Mouse (Mus musculus): Measurements from ENCODE around the gene Inf2. TPM values are rescaled to one million over a fixed set of nuclear protein-coding genes. Genes with fewer than 3 reads are reported as not detected.

Gene Inf2
- total RNA-seq, 1 experiment from 2014 or later: 7.0 TPM

GRCm38 (mm10) chr12:112620354-112621061 lies 31.9 kb downstream of the Inf2 start:
- ATAC-seq (replicated peaks; ENCODE audit: low read depth, poor library complexity, severe bottlenecking): no peak

GRCm38 (mm10) chr12:112621900-112622299 lies 33.3 kb downstream of the Inf2 start:
- no peak for ATAC-seq (replicated peaks; ENCODE audit: low read depth, poor library complexity, severe bottlenecking)

- peak; percentile 46 for ATAC-seq (replicated peaks; ENCODE audit: low read depth, poor library complexity, severe bottlenecking)
Observed at GRCm38 (mm10) chr12:112623742-112624141, 35.2 kb downstream of the Inf2 start.

GRCm38 (mm10) chr12:112625700-112626099 lies 37.1 kb downstream of the Inf2 start:
- ATAC-seq (replicated peaks; ENCODE audit: low read depth, poor library complexity, severe bottlenecking): no peak

- no peak for ATAC-seq (replicated peaks; ENCODE audit: low read depth, poor library complexity, severe bottlenecking)
Observed at GRCm38 (mm10) chr12:112626455-112626854, 37.9 kb downstream of the Inf2 start.

GRCm38 (mm10) chr12:112627097-112627881 lies 38.7 kb downstream of the Inf2 start:
- ATAC-seq (replicated peaks; ENCODE audit: low read depth, poor library complexity, severe bottlenecking): no peak

- ATAC-seq (replicated peaks; ENCODE audit: low read depth, poor library complexity, severe bottlenecking): no peak
Observed at GRCm38 (mm10) chr12:112628197-112628596, 39.6 kb downstream of the Inf2 start.

- peak; percentile 73 for ATAC-seq (replicated peaks; ENCODE audit: low read depth, poor library complexity, severe bottlenecking)
Observed at GRCm38 (mm10) chr12:112628928-112629721, 40.5 kb downstream of the Inf2 start.

- no peak for ATAC-seq (replicated peaks; ENCODE audit: low read depth, poor library complexity, severe bottlenecking)
Observed at GRCm38 (mm10) chr12:112630029-112630428, 41.4 kb downstream of the Inf2 start.

- no peak for ATAC-seq (replicated peaks; ENCODE audit: low read depth, poor library complexity, severe bottlenecking)
Observed at GRCm38 (mm10) chr12:112630796-112631195, 42.2 kb downstream of the Inf2 start.

GRCm38 (mm10) chr12:112631472-112631871 lies 42.9 kb downstream of the Inf2 start:
- no peak for ATAC-seq (replicated peaks; ENCODE audit: low read depth, poor library complexity, severe bottlenecking)

- ATAC-seq (replicated peaks; ENCODE audit: low read depth, poor library complexity, severe bottlenecking): no peak
Observed at GRCm38 (mm10) chr12:112632084-112632777, 43.6 kb downstream of the Inf2 start.

GRCm38 (mm10) chr12:112632907-112633306 lies 44.3 kb downstream of the Inf2 start:
- ATAC-seq (replicated peaks; ENCODE audit: low read depth, poor library complexity, severe bottlenecking): no peak

GRCm38 (mm10) chr12:112633686-112634085 lies 45.1 kb downstream of the Inf2 start:
- ATAC-seq (replicated peaks; ENCODE audit: low read depth, poor library complexity, severe bottlenecking): no peak

GRCm38 (mm10) chr12:112639526-112639925 lies 50.9 kb downstream of the Inf2 start:
- no peak for ATAC-seq (replicated peaks; ENCODE audit: low read depth, poor library complexity, severe bottlenecking)

GRCm38 (mm10) chr12:112643126-112643525 lies 54.5 kb downstream of the Inf2 start:
- ATAC-seq (replicated peaks; ENCODE audit: low read depth, poor library complexity, severe bottlenecking): no peak

- ATAC-seq (replicated peaks; ENCODE audit: low read depth, poor library complexity, severe bottlenecking): peak; percentile 88
Observed at GRCm38 (mm10) chr12:112644180-112644854, 55.7 kb downstream of the Inf2 start, which contains the start of gene Siva1. Gene Siva1, plus strand, starts transcription at chr12:112644679.

GRCm38 (mm10) chr12:112644855-112645506 lies 56.4 kb downstream of the Inf2 start:
- ATAC-seq (replicated peaks; ENCODE audit: low read depth, poor library complexity, severe bottlenecking): peak; percentile 15

- no peak for ATAC-seq (replicated peaks; ENCODE audit: low read depth, poor library complexity, severe bottlenecking)
Observed at GRCm38 (mm10) chr12:112646139-112646538, 57.6 kb downstream of the Inf2 start.

Measured in common myeloid progenitor, adult 5-6 weeks (primary cell).